21 mouse cellular contexts compared by ENCODE assay signal in the genomic region with DNA sequence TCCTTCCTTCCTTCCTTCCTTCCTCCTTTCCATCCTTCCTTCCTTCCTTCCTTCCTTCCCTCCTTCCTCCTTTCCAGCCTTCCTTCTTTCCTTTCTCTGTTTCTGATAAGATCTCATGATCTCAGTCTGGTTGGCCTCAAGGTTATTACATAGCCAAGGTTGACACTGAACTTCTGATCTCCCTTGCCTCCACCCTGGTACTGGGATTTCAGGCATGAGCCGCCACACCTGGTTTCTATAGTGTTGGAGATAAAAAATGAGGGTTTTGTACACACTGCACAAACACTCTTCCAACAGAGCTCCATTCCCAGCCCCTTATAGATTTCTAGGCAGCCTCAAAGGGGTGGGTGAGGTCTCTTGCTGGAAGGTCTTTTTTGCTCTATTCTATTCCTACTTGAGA.
"Had no signal": no experiment of that assay in that cellular context is flagged by ENCODE, and none has a peak within 500 bp of the region (broad histone marks: within the 10 kb centered on the region; RNA-seq: fewer than 3 reads in every experiment).

No protein-coding gene starts in this region.

- H3K4me2 ChIP-seq: liver, embryonic 15.5 days; lung, embryonic 15.5 days; midbrain, embryonic 11.5 days; midbrain, embryonic 13.5 days; midbrain, embryonic 15.5 days; neural tube, embryonic 12.5 days had no signal

- H3K9me3 ChIP-seq: liver, embryonic 15.5 days; lung, embryonic 15.5 days; midbrain, embryonic 13.5 days; midbrain, embryonic 15.5 days; neural tube, embryonic 12.5 days had no signal

- H3K4me1 ChIP-seq: liver, embryonic 15.5 days; megakaryocyte, embryonic 14.5 days; midbrain, embryonic 13.5 days; midbrain, embryonic 15.5 days had no signal

- H3K36me3 ChIP-seq: liver, embryonic 15.5 days; lung, embryonic 15.5 days; midbrain, embryonic 13.5 days; midbrain, embryonic 15.5 days; neural tube, embryonic 12.5 days had no signal

- DNase-seq: liver, postnatal 0 days; lung, adult 2 months; lung, postnatal 14 days; lung, postnatal 36 days; retina, postnatal 1 day; right cerebral cortex, adult 18-20 months; right cerebral cortex, postnatal 25 days; right cerebral cortex, postnatal 4 days; spleen, adult 18-20 months; thymus, adult 2 months; thymus, postnatal 25 days; thymus, postnatal 4 days had no signal

- H3K9ac ChIP-seq: liver, embryonic 15.5 days; liver, postnatal 0 days; lung, embryonic 15.5 days; midbrain, embryonic 13.5 days; midbrain, embryonic 15.5 days; neural tube, embryonic 12.5 days had no signal

- H3K27ac ChIP-seq: liver, embryonic 15.5 days; lung, embryonic 15.5 days; macrophage; midbrain, embryonic 13.5 days; midbrain, embryonic 15.5 days; neural tube, embryonic 12.5 days had no signal

- ATAC-seq: liver, postnatal 0 days; lung, postnatal 0 days; midbrain, embryonic 13.5 days; midbrain, embryonic 15.5 days had no signal

- H3K27me3 ChIP-seq: liver, embryonic 15.5 days; megakaryocyte, embryonic 14.5 days; midbrain, embryonic 13.5 days; midbrain, embryonic 15.5 days; neural tube, embryonic 12.5 days had no signal

- H3K4me3 ChIP-seq: liver, embryonic 15.5 days; lung, embryonic 15.5 days; megakaryocyte, embryonic 14.5 days; midbrain, embryonic 13.5 days; midbrain, embryonic 15.5 days; neural tube, embryonic 12.5 days had no signal
